Mouse (Mus musculus) heart, adult 8-10 months (tissue): ENCODE data around the gene H2-M10.2. TPM values are rescaled to one million over a fixed set of nuclear protein-coding genes. Genes with fewer than 3 reads are reported as not detected.

Source experiments
- DNase-seq: peaks from one replicate; pipeline ENCODE4 v3.0.0; 2022; ENCODE audit warnings: low spot score
- total RNA-seq, 4 experiments: library from RNA; stranded (reverse); gene quantifications; 2 replicates each; pipeline ENCODE4 v1.2.4; 2022

H2-M10.2 gene
- not detected for total RNA-seq

DNA sequence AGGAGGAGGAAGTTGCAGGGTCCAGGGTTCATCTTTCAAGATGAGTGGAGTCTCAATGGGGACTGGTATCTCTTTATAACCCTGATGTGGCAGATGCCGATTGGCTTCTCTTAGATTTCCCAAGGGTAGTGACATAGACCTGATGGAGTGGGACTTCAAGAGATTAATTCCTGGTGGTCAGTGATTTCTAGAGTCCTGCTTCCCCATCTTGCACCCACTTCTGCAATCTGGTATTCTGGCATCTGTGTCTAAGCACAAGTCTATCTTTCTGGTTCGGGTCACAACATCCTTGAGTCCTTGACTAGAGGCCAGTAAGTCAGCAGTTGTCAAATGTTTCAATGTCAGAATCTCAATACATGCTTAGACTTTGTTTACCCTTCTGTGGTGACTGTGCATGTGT lies at the start of gene H2-M10.2:
Gene H2-M10.2, minus strand, starts transcription at position 101 of the 400 bp plus-strand sequence.
- DNase-seq, result no peak

DNA sequence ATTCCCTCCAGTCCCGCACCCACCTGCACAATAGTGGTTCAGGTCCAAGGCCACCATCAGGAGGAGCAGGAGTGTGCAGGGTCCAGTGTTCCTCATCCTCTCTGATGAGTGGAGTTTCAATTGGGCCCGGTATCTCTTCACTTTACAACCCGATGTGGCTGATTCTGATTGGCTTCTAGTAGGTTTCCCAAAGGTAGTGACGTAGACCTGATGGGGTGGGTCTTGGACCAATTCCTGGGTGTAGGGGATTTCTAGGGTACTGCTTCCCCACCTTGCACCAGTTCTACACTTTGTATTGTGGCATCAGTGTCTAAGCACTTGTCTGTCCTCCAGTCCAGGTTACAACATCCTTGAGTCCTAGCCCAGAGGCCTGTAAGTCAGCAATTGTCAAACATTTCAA lies 39.8 kb upstream of the H2-M10.2 start, which contains the start of gene H2-M10.1:
Gene H2-M10.1, minus strand, starts transcription at position 101 of the 400 bp plus-strand sequence.
- no peak for DNase-seq

DNA sequence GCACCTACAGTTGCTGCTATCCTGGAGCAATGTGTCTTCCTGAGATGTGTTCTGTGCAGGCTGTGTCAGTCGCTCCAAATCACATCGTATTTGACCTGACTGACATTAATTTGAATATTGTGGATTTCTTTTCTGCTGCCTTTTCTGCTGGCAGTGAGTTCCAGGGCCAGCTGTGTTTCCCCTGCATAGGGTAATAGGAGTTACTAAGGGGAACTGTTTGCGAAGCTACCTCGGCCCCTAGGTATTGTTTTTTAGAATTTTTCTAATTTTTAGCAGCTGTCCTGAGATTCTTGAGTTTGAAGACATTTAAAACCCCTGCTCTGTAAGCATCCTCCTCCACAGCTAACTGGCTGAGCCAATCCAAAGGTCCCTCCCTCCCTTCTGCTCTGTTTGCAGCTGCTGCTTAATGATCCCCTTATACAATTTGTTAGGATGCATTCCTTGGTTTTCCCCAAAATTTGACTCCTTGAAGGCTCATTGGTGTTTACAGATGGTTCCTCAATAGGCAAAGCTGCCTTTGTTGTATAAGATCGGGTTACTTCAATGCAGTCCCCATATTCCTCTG lies 29.5 kb upstream of the H2-M10.2 start:
- DNase-seq, result no peak

DNA sequence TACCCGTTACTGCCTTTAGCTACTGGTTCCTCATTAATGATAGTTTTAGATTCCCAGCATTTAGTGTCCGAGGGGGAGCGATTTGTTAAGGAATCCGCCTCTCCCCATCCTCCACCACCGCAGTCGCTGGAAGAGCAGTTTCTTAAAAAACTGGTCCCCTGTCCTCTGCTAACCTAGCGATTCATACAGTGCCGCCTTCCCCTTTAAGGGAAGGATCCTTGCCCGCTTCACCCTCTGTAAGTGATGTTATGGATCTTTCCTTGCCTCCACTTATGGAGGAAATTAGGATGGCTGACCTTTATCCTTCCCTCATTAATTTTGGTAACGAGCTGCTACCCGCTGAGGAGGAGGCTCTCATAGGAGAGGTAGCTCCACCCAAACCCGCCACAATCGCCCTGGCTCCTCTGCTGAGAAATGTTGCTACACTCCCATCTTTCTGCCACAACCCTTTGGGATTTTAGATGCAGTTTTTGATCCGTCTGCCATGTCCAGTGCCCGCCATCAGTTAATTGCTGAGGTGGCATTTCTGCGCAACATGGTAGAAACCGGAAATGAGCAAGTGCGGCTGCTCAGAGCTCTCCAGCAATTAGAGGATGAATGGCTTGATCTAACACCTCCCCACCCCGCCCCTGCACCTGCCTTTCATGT lies 28.9 kb upstream of the H2-M10.2 start:
- peak; percentile 24 for DNase-seq

DNA sequence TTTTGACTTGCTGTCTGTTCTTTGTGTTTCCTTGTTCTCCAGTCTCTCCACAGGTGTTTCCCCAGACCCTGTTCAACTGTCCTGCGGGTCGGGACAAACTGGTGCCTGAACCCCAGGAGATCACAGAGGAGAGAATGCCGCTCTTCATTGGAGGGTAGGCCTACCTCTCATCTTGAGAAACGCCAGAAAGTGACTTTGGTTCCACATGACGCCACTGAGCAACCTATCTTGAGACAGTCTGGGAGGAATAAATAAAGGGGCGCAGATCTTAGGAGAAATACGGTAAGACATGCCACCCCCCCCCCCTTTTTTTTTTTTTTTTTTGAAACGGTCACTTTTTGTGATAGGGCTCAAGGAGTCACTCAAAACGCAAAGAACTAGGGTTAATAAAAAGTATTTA lies 28.2 kb upstream of the H2-M10.2 start:
- no peak for DNase-seq

DNA sequence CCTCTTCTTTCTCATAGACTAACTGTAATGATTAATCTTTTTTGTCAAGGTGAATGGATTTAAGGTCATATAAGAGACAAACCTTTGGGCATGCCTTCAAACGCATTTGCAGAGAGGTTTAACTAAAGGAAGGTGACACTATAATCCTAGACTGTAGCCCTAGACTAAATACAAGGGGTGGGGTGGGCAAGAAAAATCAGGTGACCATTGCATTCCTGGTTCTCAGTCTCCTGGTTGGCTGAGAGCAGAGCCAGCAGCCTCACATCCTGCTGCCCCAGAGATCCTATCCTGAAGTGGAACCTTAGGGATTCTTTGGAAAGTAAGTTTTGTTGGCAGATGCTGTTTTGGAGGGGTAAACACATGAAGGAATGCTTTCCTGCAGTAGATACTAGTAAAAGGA lies 23.0 kb upstream of the H2-M10.2 start:
- DNase-seq, result no peak

DNA sequence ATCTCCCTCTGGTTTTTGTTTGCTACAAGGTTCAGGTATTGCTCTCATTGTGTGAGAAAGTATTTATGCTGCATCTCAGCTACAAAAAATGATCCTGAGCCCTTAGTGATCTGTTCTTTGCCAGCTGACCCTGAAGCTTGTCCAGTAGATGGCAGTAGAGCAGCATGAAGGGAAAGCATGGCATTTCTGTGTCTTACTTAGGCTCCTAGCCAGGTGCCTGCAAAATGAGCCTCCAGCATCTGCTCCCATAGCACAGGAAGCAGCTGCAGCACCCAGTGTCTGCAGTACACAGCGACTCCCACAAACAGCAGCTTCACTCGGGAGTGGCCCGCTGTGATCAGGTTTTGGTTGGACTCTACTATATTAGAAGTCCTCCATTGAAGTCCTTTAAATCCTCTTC lies 22.6 kb upstream of the H2-M10.2 start:
- peak; percentile 68 for DNase-seq

DNA sequence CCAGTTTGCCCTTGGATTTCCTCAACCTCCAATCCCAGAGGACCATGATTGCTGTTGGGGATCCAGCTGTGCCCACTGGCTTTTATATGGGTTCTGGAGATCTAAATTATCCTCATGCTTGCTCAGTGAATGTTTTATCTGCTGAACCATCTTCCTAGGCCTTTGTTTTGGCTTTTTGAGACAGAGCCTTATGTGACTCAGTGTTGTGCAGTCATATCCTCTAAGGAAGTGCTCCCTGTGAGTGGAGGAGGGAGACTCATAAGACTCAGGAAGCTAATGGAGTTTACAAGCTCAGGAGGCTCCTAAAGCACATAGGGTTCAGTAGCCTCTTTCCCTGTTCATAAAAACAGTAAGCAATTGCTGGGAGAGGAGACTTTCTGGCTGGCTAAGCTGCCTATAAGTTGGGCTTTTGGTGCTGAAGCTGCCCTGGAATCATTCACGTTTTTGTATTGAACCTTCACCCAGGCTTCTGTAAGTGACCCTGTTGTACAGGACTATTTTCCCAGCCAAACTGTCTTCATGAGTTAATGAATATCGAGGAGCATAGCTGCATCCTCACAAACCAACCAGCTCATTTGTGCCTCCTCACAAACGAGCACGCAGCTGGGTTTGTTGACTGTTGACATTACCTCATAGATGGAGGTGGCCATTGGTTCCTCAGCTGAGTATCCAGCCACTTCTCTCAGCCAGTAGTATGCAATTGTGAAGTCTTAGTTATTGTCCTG lies 4.6 kb downstream of the H2-M10.2 start:
- no peak for DNase-seq

DNA sequence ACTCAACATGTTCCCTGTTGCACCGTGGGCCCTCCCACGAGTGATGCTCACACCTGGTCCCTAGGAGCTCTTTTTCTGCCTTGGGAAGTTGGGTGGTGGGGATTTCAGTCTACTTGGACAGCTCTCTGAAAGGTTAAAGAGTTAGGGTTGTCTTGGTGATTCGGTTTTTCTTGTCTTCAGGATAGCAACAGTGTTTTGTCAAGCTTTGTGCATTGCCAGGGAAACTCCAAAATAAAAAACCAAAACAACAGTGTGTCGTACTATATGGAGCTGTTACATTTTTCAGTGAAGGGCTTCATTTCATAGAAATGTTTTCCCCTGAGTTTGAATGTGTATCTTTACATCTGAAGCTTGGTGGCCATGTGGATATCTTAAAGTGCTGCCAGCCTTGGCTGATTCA lies 11.5 kb downstream of the H2-M10.2 start:
- no peak for DNase-seq

DNA sequence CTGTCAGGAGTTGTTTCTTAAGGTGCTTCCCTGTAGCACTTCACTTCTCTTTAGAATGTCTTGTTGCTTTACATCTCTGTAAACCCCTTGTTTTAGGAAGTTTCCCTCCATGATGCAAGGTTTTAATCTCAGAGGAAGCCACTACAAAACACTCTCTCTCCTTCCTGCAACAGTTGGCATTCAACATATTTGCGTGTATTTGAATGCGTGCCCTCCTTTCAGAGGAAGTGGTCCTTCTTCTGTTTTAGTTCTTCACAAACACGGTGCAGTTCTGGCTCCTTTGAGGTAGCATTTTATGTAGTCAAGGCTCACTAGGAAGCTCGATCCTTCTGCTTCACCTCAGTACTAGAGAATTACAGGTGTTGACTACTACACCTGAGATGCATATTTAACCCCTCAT lies 12.5 kb downstream of the H2-M10.2 start:
- no peak for DNase-seq

DNA sequence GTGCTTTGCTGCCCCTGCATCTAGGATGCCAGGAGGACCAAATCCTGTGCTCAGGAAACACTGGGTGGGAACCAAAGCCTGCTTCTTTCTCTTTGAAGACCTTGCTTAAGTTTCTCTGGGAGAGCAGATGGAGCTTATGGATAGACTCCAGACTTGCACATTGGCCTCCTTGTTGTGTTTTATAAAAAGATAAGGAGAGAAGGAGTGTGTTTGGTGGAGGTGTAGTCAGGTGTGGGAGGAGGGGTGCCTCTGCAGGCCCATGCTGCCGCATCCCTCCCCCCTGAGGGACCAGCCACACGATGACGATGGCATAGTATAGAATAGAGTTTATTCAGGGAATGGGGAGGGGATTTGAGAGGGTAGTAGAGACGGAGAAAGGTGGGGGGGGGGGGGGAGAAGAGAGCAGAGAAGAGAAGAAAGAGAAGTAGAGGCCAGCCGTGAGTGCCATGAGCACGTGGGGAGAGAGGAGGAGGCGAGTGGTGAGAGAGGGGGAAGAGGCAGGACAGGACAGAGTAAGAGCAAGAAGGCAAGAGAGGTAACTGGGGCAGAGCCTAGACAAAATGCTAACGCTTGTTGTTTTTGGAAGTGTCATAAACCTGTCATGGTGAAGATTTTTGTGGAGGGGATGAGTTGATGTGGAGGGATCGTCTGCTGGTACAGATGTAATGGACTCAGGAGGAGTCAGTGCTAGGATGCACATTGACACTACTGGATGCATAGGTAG lies 13.5 kb downstream of the H2-M10.2 start:
- no peak for DNase-seq

DNA sequence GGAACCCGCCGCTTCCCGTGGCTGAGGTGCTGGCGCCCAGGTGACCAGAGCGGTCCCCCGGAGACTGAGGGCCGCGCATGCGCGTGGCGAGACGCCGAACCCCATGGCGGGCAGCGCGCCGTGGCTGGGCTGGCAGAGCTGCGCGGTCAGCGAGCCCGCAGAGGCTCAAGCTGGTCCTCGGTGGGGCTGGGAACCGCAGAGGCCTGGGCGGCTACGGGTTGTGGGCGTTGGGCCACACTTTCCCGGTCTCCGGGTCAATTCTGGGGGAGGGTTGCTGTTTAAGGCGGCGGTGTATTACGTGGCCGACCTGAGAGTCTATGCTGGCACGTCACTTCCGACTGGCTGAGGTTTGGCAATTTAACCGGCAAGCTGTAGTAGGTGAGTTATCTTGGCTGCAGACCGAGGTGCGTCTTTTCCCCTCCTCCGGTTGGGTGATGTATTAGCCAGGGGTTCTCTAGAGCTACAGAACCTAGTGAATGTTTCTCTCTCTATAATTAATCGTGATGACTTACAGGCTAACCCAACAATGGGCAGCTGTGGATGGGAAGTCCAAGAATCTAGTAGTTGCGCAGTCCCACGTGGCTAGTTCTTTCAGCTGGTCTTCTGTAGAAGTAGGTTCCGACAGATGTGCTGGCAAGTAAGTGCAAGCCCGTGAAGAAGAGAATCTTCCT lies 14.6 kb downstream of the H2-M10.2 start, which contains the start of gene Trim39:
Gene Trim39, minus strand, starts transcription at position 662 of the 671 bp plus-strand sequence.
- DNase-seq, result peak; percentile 84

DNA sequence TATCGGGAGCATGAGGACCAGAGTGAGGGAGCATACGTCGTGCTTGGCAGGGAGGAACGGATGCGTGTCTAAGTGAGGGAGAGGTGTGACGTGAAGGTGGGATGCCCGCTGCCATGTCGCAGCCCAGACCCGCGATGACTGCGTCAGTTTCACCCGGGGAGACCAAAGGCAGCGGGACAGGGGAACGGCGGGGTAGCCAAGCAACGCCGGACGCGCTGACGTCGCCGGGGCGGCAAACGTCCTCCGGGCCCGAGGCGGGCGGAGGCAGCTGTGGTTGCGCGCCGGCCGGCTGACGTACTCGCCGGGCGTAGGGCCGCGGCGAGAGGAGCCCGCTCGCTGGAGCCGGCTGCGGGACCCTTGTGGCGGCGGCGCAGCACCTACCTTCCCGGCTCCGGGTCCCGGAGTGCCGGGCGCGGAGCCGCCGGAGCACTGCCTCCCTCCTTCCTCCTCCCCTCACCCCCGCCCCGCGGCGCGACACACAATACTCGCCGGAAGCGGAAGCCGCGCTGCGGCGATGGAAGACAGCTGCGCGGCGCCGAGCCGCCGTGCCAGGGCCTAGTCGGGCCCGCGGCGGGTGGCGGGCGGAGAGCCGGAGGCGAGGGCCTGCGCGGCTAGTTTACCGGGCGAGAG lies 15.2 kb downstream of the H2-M10.2 start:
- DNase-seq, result peak; percentile 88

DNA sequence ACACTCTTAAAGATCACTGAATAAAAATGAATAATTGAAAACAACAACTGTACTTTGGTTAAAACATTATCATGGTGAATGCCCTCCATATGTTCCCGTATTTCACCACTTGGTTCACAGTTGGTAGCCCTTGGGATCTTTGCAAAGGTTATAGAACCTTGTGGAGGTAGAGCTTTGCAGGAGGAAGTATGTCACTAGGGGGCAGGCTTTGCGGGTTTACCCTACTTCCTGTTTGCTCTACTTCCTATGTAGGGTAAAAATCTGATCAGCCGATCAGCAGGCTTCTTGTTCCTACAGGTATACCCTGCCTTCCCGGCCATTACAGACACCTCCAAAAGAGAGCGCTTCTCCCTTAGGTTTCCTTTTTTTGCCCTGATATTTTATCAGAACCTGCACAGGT lies 20.5 kb downstream of the H2-M10.2 start:
- no peak for DNase-seq

DNA sequence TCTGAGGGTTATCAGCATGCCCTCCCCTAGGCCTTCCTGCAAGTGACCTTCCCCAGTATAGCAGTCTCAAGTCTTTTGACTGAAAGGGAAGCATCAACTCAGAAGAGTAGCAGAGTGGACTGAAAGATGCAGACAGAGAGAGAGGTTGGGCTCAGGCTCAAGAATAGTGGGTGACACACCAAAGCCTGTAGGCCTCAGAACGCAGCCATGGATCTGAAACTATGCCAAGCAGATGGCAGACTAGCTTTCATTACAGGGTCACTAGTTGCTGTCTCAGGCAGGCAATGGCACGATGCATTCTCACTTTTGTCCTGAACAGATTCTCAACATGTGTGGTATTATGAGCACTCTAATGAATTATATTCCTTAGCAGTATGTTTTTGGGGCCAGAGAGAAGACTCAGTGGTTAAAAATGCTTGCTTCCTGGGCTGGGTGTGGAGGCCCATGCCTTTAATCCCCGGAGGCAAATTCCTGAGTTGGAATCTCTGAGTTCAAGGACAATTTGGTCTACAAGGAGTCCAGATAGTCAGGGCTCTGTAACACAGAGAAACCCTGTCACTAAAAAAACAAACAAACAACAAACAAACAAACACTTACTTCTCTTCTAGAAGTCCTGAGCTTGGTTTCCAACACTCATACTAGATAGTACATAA lies 21.9 kb downstream of the H2-M10.2 start:
- no peak for DNase-seq

DNA sequence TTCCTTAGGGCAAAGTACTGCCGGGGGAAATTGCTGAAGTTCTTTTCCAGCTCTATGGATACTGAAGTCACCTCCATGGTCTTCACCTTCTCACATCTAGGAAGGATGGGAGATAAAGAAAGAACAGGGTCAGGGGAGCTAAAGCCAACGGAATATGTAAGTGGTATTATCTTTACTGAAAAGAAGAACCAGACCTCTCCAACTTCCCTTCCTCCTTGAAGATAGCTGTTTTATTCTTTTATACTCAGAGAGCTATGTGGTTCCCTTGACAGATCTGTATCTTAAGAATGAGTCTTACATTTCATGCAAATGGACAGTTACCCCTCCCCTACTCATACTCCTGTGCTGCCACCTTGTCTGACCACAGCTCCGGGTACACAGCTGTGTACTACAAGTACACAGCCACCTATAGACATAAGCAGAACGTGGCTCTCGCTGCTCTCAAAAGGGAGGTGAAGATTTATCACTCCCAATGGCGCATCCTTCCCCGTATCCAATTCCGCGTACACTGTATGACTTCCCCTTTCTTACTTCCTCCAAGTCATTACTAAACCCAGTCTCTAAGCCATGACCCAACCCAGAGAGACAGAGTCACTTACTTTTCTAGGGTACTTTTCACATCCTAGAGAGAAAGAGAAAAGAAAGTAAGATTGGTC lies 24.7 kb downstream of the H2-M10.2 start:
- no peak for DNase-seq

DNA sequence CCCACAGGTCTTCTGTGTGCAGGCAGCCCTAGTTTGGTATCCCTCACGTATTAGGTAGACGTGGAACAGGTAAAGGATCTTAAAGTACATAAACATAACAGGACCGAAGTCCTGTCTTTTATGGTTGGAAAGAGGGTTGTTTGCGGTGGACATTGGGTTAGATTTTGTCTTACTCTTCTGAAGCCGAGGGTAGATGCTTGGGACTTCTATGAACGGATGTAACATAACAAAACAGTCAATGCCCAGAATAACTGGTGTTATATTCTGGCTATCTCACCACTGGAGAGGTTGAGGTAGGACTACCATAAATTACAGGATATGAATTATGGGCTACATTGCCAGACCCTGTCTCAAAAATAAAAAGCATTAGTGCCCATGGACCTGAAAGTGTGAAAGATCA lies 28.3 kb downstream of the H2-M10.2 start, which contains the start of gene Rpp21:
Gene Rpp21, minus strand, starts transcription at position 101 of the 400 bp plus-strand sequence.
- no peak for DNase-seq

DNA sequence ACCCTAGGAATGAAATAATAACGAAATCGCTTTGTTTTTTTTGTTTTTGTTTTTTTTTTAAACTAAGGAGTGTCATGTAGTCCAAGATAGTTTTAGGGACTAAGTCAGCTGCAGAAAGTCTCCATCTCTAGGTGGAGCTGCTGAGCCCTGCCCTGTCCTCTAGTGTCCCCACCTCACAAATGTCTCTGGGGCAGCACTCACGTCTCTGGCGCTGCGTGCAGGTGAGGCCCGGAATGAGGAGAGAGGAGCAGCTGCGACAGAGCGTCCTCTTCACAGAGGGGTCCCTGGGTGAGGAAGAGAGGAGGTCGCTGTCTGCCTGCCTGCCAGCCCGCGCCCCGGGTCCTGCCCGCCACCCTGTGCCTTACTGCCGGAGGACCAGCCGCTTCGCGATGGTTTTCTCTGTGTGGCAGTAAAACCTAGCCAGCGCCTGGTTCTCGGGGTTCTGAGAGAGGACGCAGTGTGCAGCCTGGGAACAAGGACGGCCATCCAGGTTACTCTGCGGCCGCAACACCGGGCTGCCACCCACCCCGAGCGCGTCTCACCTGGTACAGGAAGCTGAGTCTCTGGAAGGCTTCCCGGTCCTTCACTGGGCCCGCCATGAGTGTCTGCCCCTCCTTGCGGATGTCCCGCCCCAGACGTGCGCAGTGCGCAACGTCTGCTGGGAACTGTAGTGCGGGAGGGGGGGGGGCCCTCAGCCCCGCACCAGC lies 28.9 kb downstream of the H2-M10.2 start:
- DNase-seq, result peak; percentile 79

DNA sequence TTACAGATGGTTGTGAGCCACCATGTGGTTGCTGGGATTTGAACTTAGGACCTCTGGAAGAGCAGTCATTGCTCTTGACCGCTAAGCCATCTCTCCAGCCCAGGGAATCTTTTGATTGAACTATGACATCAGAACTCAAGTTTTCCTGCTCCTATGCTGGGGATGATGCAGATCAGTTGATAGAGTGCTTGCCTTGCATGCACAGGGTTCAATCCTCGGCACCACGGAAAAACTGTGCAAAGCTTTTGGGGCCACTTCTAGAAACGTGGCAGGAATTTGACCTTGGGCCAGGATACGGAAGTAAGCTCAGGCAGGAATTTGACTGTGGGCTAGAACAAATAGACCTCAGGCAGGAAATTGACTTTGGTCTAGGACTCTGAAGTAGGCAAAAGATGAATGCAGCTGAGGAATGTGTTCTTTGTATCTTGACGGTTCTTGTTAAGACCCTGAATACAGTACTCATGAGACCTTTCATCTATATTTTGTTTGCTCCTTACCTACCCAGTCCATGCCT lies 33.1 kb downstream of the H2-M10.2 start:
- DNase-seq, result no peak
